Mouse (Mus musculus) ES-E14 (cell line): ENCODE measurements around the gene Btnl1. TPM values are rescaled to one million over a fixed set of nuclear protein-coding genes. Genes with fewer than 3 reads are reported as not detected.

Experiments
- DNase-seq: peaks from one replicate; pipeline ENCODE4 v3.0.0-alpha.2; 2013; ENCODE audit warnings: low read depth, low spot score
- H3K27ac ChIP-seq: 2 replicates; pipeline ENCODE4 v1.5.1; 2012; ENCODE audit warnings: low read depth, mild to moderate bottlenecking, low read length, moderate library complexity, mixed read lengths; ENCODE audit not compliant: poor library complexity, insufficient read depth, severe bottlenecking
- H3K36me3 ChIP-seq: 2 replicates; pipeline ENCODE4 v1.6.1; 2012; ENCODE audit warnings: mild to moderate bottlenecking, low read length, moderate library complexity, mixed read lengths; ENCODE audit not compliant: control insufficient read depth, poor library complexity, insufficient read depth, severe bottlenecking
- H3K4me1 ChIP-seq, 2 experiments: fragments of 150-350 bp in 1 of 2; sonication (generic) in 1 of 2; 2 replicates each; pipeline ENCODE4 v1.6.1; 2012; ENCODE audit warnings: low read length in 2 of 2, mild to moderate bottlenecking in 1 of 2, mixed read lengths in 1 of 2; ENCODE audit not compliant: control insufficient read depth in 2 of 2, insufficient read depth in 2 of 2, poor library complexity in 1 of 2
- H3K4me3 ChIP-seq, 2 experiments: fragments of 150-350 bp in 1 of 2; sonication (generic) in 1 of 2; 2 replicates each; pipeline ENCODE4 v1.5.1; 2012; ENCODE audit warnings: low read length in 2 of 2, low read depth in 1 of 2, mild to moderate bottlenecking in 1 of 2, mixed read lengths in 1 of 2; ENCODE audit not compliant: insufficient read depth in 1 of 2, poor library complexity in 1 of 2, severe bottlenecking in 1 of 2
- H3K9ac ChIP-seq: 2 replicates; pipeline ENCODE4 v1.6.1; 2012; ENCODE audit warnings: low read depth, mild to moderate bottlenecking, low read length, mixed read lengths; ENCODE audit not compliant: poor library complexity, insufficient read depth, severe bottlenecking
- H3K9me3 ChIP-seq: fragments of 150-350 bp; sonication (generic); 2 replicates; pipeline ENCODE4 v1.6.1; 2012; ENCODE audit warnings: low read depth, mild to moderate bottlenecking, low read length; ENCODE audit not compliant: control insufficient read depth, insufficient read depth
- CHD2 ChIP-seq: IDR thresholded peaks from 2 replicates; pipeline ENCODE4 v1.6.1; 2014; ENCODE audit warnings: mild to moderate bottlenecking, low read depth, low read length, inconsistent platforms
- HCFC1 ChIP-seq: IDR thresholded peaks from 2 replicates; pipeline ENCODE4 v1.6.1; 2012; ENCODE audit warnings: low read length, inconsistent platforms, borderline replicate concordance; ENCODE audit not compliant: insufficient read depth
- MAFK ChIP-seq: IDR thresholded peaks from 2 replicates; pipeline ENCODE4 v1.6.1; 2014; ENCODE audit warnings: mild to moderate bottlenecking, low read depth, low read length, inconsistent platforms; ENCODE audit not compliant: insufficient read depth
- ZC3H11A ChIP-seq: IDR thresholded peaks from 2 replicates; pipeline ENCODE4 v1.6.1; 2012; ENCODE audit warnings: low read depth, mild to moderate bottlenecking, inconsistent platforms, low read length, borderline replicate concordance
- ZNF384 ChIP-seq: IDR thresholded peaks from 2 replicates; pipeline ENCODE4 v1.6.1; 2012; ENCODE audit warnings: low read depth, low read length, inconsistent platforms
- in situ Hi-C, 2 experiments: fragments of 600-800 bp; cut with MboI; formaldehyde crosslinking; loops; one replicate each; pipeline ENCODE4 v1.15.1; 2025; ENCODE audit warnings: low sequenced_read_pairs in 2 of 2, inconsistent platforms in 1 of 2; ENCODE audit not compliant: unreplicated experiment in 2 of 2
- total RNA-seq: library from RNA; depleted of rRNA; stranded (reverse); fragments of 300-350 nt; gene quantifications from 2 replicates; pipeline ENCODE4 v1.2.3, GENCODE M21; 2012

Gene Btnl1
- total RNA-seq, 1 experiment: not detected

DNA sequence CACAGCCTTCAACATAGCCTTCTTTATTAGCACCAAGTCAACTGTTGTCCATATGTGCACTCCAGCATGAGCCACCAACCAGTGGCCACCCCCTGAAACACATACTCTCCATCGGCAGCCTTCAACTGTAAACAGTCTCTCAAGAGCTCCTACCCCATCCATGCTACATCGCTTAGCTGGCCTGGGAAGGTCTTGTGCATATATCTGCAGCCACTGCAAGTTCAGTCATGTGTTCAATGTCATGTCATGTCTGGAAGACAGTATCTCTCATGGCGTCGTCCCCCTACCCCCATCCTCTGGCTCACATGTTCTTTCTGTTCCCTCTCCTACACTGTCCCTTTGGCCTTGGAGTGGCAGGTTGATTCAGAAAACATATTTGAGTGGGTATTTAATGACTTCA is 32.0 kb upstream of the Btnl1 start:
- H3K9me3 ChIP-seq: no peaks in the 10 kb centered on the region
- no peak overlapping the region for H3K27ac ChIP-seq
- TF ChIP-seq MAFK (no peak), CHD2 (no peak), ZC3H11A (no peak), ZNF384 (no peak), HCFC1 (no peak)
- H3K9ac ChIP-seq: no peak overlapping the region
- H3K36me3 ChIP-seq: no peaks in the 10 kb centered on the region
- in situ Hi-C loops: loop anchor here in 1 of 2 experiments (10.0 kb wide), 1 partner anchor 100 kb away; no protein-coding TSS in a partner anchor
- H3K4me1 ChIP-seq: no peaks in the 10 kb centered on the region; a peak in 1 of 4 replicates
- DNase-seq: no peak
- no peak overlapping the region for H3K4me3 ChIP-seq

DNA sequence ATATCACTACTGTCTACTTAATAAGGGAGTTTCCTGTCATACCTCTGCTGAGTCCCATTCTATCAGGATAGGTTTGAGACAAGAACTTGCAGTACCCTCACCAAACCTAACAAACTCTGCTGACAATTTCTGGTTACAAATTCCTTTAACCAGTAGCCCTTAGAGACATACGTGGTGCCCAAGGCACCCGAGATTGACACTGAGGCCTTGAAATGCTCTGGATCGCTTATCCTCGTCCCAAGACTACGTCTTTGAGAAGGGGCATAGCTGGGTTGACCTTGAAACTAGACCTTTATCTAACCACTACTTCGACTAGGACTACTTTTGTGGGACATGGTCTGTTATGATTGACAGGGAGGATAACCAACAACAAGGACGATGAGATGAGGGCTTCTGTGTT is 31.4 kb upstream of the Btnl1 start:
- Histone ChIP-seq H3K9me3 (no peaks in the 10 kb centered on the region), H3K27ac (no peak overlapping the region), H3K4me3 (no peak overlapping the region), H3K4me1 (no peaks in the 10 kb centered on the region), H3K36me3 (no peaks in the 10 kb centered on the region), H3K9ac (no peak overlapping the region)
- in situ Hi-C loops: loop anchor here in 1 of 2 experiments (10.0 kb wide), 1 partner anchor 101 kb away; no protein-coding TSS in a partner anchor
- DNase-seq: no peak
- TF ChIP-seq MAFK (no peak), ZNF384 (no peak), HCFC1 (no peak), CHD2 (no peak), ZC3H11A (no peak)

DNA sequence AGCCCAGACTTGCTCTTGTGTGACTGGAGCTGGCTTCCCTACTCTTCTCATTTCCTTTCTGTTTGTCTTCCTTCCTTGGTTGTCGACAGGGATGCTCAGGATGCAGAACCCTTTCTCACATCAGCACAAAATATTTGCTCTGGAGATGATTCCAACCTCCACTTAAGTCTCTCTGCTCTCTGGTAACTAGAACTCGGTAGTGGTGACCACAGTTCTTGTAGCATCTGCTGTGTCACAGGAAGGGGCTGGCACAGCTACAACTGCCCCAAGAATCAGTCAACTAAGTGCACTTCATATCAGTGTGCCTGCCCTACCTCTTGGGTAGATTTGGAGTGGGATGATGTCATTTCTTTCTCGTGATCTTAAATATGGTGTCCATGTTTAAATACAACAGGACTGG is 30.9 kb upstream of the Btnl1 start:
- H3K36me3 ChIP-seq: no peaks in the 10 kb centered on the region
- TF ChIP-seq MAFK (no peak), HCFC1 (no peak), ZNF384 (no peak), CHD2 (no peak), ZC3H11A (no peak)
- H3K4me1 ChIP-seq: no peaks in the 10 kb centered on the region
- DNase-seq: no peak
- no peak overlapping the region for H3K9ac ChIP-seq
- no peak overlapping the region for H3K27ac ChIP-seq
- no peaks in the 10 kb centered on the region for H3K9me3 ChIP-seq
- no peak overlapping the region for H3K4me3 ChIP-seq
- in situ Hi-C loops: loop anchor here in 1 of 2 experiments (10.0 kb wide), 1 partner anchor 101 kb away; no protein-coding TSS in a partner anchor

DNA sequence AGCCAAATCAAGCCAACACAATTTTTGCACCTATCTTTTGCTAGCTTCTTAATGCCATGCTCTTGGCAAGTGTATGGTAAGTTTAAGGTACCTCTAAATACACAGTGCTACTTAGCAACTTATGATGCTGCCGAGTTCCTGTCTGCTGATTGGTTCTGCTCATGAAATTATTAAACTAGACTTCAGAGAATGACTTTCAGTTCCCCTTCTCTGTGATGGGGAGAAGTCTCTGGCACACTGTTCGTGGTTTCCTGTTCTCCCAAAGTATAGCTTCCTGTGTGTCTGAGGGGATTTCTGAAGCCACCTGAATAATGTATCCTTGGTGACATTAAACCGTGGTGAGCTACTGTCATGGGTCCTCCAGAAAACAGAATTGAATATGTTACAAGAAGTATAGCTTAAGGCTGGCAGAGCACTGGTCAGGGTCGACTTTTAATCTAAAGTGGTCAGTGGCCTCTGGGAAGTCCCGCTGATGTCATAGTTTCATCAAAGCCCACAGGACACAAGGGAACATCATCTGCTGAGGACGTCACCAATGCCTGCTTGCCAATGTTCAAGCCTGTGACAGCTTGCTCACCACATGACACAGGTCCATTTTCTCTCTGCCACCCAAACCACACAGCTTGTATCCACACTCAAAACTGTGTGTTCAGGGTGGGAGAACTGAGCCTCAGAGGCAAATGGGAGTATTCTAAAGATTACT is 29.2 kb upstream of the Btnl1 start:
- in situ Hi-C loops: loop anchor here in 1 of 2 experiments (10.0 kb wide), 1 partner anchor 103 kb away; no protein-coding TSS in a partner anchor
- TF ChIP-seq CHD2 (no peak), MAFK (no peak), ZNF384 (no peak), ZC3H11A (no peak), HCFC1 (no peak)
- Histone ChIP-seq H3K4me3 (no peak overlapping the region), H3K27ac (no peak overlapping the region), H3K9me3 (no peaks in the 10 kb centered on the region), H3K36me3 (no peaks in the 10 kb centered on the region), H3K4me1 (no peaks in the 10 kb centered on the region), H3K9ac (no peak overlapping the region)
- no peak for DNase-seq

DNA sequence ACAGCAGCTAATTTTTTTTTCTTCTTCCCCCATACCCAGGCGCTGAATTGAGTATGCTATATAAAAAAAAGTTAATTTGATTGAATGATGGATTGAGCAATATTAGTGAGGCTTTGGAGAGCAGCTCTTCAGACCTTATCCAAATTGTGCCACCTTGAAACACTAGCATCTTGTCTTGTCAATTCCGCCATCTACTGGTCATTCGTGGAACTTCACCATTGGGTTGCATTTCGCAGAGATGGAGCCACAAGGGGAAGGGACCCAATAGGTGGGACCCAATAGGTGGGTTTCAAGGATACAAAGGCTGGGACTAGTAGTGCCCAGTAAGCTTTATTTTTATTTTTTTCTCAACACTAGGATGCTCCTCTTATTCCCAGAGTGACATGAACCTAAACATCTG is 27.5 kb upstream of the Btnl1 start:
- H3K4me1 ChIP-seq: no peaks in the 10 kb centered on the region
- in situ Hi-C loops: loop anchor here in 1 of 2 experiments (10.0 kb wide), 1 partner anchor 105 kb away; no protein-coding TSS in a partner anchor

More for the DNA sequence above, 27.5 kb upstream of the Btnl1 start:
- peak; percentile 83 for DNase-seq
- TF ChIP-seq ZC3H11A: peak; percentile 65; the same call in 1 of the 2 replicates
- no peak for TF ChIP-seq MAFK
- Histone ChIP-seq H3K27ac (no peak overlapping the region), H3K9ac (no peak overlapping the region), H3K36me3 (no peaks in the 10 kb centered on the region), H3K4me3 (no peak overlapping the region), H3K9me3 (no peaks in the 10 kb centered on the region)
